Mouse (Mus musculus): ENCODE measurements around the gene Ms4a8a.
"Not testable (repeated sequence)": the region's sequence is repeated elsewhere in the genome, so short reads cannot be mapped to it uniquely, and the experiment has no call there.

Gene Ms4a8a

DNA sequence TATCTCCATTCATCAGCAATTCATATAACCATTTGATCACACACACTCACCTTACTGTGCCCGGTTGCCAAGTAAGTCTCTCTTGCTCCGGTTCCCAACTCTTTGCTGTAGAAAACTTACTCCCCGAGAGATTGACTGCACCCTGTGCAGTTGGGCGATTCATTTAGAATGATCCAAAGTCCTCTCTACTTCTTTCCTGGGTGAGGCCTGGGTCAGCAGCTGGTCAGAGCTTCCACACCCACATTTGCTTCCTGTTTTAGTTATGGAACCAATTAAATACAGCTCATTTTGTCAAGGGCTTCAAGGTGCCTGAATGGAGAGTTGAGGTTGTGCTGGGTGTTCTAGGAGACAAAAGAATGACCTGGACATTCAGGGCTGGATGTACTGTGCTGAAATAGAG lies at the start of gene Ms4a8a:
Ms4a8a (minus strand) TSS at position 169 of the 400 bp plus-strand sequence.
- no peak for DNase-seq (ENCODE audit: low spot score)

DNA sequence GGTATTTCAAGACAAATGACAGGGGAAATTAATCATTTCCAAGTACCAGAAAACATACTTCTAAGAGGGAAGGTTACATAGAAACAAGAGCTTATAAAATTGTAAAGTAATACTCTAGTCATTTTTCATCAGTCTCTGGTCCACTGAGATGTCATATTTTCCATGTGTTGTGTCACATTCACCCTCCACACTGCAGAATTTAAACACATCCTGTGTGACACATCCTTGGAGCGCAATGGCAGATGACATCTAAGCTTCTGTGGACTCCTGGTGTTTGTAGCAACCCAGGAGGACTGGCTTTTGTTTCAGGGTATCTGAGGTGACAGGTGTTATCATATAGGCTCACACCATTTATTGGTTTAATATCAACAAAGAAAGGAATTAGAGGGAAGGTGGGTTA lies 48.8 kb upstream of the Ms4a8a start:
- no peak for DNase-seq (ENCODE audit: low spot score)

DNA sequence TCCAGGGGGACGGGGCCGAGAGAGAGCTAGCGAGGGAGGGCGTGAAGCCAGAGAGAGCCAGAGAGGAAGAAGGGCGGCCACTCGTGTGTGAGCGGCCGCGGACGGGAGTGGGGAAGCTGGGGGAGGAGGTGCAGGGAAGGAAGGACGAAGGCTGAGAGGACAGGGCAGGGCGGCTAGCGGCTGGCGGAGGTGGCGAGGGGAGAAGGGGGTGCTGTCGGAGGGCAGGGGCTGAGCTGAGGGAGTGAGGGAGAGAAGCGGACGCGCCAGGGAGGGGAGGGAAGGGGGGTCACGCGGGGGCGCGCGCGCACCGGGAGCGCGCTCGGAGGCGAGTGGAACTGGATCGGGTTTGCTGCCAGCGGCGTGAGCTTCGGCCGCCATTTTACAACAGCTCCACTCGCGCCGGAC lies 40.1 kb upstream of the Ms4a8a start:
- DNase-seq (ENCODE audit: low spot score), result peak; percentile 22

DNA sequence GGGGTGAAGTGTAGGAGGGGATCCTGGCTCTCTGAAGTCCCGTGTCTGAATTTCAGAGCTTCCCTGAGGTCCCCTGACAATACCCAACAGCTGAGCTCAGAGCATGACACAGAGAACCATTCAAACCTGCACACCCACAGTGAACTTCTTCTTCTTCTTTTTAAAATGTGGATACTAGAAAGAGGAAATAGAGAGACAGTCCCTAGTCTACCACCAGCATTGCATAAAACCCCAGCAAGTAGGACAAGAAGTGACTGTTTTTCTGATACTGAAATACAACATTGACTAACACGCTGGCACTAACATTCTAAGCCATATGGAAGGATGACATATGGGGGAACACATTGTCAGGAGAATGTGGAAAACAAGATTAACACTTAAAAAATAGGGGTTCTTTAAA lies 38.4 kb upstream of the Ms4a8a start:
- DNase-seq (ENCODE audit: low spot score), result no peak

DNA sequence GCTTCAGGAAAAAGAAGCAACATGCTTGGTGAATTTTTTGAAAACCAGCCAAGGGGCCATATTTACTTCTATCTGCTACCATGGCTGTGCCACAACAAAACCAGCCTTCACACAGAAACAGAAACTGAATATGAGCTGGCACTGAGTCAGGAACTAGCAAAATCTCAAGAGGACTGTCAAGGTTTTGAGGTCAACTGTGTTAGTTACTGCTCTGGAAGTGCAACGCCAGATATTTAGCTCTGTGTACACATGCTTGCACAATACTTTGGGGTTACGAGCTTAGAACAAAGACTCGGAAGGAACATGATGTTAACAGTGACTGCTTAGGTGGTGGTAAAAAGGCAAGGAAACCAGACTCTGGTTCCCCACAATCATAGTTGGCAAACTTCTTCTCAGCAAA lies 26.8 kb upstream of the Ms4a8a start:
- DNase-seq (ENCODE audit: low spot score), result no peak

DNA sequence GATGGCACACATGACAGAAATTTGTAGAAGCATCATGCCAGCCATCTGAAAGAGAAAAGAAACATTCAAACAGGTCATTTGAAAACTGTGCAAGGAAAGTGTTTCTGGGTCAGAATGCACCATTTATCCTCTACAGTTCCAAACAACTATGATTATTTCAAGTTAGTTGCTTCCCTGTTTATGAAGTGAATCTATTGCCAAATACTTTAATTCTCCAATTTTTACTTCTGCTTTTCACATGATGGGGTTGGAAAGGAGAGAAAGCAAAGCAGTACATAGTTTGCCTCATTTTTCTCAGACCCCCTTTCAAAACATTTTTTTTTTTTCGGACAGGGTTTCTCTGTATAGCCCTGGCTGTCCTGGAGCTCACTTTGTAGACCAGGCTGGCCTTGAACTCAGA lies 21.0 kb upstream of the Ms4a8a start:
- DNase-seq (ENCODE audit: low spot score), result no peak

DNA sequence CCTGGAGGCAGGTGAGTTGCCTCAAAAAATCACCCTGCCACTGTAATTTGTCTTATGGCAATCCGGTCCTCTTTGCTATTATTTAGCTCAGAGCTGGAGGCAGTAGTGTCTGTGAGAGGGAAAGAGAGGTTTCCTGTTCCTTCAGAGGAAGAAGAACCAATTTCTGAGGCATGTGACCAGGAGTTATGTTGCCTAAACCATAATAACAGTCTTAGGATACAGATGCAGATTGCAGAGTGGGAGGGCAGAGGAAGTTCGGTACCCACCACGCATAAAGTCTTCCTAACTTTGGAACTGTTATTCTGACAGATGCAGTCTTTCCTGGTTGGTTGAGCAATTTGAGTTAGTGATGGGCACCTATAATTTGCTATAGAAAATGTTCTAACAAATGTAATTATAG lies 17.5 kb upstream of the Ms4a8a start:
- DNase-seq (ENCODE audit: low spot score), result no peak

DNA sequence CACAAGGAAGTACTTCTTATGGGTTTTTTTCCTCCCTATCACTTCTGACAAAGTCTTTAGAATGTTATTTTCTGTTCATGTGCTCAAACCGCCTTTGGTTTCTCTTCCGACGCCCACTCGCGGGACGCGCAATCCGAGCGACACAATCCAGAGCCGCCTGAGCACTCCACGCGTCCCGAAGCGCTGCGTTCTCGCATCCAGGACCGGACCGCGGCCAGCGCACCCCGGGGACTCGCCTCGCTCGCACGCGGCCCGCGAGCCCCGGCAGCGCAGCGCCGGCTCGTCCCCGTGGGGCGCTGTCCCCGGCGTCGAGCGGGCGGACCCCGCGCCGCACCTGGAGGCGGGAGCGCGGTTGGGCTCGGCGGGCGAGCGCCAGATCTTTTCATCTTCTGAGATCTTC lies 11.2 kb upstream of the Ms4a8a start:
- DNase-seq (ENCODE audit: low spot score), result peak; percentile 5

DNA sequence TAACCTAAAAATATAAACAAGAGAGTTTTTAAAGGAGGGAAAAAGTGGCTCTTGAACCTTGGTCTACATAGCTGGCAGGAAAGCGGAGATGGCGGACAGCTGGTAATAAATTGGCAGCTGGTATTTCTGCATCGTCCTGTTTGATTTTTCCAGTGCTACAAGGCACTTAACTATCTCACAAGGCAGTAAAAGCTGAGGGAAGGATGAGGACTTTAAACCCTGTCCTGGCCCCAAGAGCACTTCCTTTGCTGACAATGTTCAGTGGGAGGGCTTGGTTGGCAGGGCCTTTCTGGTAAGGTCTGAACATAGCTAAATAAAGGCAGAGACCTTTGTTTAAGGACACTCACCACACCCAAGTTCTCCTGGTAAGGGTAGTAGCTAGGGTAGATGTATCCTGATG lies 10.5 kb downstream of the Ms4a8a start:
- DNase-seq (ENCODE audit: low spot score), result no peak

DNA sequence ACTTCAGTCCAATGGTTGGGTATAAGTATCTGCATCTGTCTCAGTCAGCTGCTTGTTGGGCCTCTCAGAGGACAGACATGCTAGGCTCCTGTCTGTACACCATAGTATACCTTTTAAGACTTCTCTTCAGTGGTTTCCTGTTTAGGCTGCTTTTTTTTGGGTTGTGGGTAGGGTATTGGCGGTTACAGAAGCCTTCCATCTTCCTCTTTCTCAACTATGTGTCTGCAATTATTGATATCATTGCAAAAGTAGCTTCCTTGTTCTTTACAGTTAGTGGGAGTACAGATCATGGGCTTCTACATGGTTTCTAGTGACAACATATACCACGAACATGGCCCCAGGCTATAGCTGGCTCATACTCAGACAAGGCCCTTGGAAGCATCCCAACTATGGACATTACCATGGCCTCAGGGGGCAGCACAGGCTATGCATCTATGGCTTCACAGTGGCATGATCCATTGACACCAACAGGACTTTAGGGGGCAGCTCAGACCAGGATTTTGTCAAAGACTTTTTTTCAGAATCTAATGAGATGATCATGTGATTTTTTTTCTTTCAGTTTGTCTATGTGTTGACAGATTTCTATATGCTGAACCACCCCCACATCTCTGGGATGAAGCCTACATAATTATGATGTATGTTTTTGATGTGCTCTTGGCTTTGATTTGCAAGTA lies 15.6 kb downstream of the Ms4a8a start:
- no peak for DNase-seq (ENCODE audit: low spot score)

DNA sequence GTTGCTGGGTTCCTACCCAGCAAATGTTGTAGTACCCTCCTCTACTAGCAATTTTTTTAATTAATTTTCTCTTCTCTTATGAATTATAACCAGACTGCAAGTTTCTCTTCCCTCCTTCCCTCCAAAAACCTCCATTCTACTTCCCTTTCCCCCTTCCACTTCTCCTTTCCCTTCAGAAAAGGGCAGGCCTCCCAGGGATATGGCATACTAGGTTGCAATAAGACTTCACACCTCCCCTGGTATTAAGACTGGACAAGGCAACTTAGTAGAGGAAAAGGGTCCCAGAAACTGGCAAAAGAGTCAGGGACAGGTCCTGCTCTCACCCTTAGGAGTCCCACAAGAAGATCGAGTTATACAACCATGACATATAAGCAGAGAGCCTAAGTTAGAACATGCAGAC lies 20.0 kb downstream of the Ms4a8a start:
- no peak for DNase-seq (ENCODE audit: low spot score)

DNA sequence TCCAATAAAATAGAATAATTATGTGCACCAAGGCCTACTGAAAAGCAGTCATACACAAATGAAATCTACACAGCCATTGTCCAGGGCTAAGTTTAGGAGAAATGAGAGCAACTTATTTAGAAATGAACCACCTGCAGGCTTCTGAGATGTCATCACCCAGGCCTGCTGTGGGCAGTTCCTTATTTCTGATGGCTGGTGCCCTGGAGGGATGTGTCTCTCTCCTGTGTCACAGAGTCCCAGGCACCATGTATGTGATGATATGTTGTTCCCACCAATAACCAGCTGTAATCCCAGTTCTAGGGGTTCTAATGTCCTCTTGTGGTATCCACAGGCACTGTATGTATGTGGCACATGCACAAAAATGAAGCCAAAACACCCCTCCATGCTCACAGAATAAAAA lies 20.9 kb downstream of the Ms4a8a start:
- DNase-seq (ENCODE audit: low spot score), result no peak

DNA sequence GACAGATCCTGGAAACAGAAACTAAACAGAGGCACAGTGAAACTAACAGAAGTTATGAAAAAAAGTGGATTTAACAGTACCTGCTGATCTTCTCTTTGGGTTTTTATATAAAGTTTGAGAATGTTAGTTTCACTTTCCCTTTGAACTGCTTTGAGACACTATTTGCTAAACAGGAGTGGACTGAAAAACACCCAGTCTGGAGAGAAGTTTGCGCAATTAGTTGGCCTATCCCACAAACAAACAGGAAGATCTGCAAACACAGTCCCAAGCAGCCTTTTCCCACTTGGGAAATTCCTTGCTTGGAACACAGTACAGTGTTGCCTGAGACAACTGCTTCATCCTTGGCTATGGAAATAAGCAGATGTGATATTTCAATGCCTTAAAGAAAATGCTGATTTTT lies 25.2 kb downstream of the Ms4a8a start:
- not testable (repeated sequence) for DNase-seq (ENCODE audit: low spot score)

DNA sequence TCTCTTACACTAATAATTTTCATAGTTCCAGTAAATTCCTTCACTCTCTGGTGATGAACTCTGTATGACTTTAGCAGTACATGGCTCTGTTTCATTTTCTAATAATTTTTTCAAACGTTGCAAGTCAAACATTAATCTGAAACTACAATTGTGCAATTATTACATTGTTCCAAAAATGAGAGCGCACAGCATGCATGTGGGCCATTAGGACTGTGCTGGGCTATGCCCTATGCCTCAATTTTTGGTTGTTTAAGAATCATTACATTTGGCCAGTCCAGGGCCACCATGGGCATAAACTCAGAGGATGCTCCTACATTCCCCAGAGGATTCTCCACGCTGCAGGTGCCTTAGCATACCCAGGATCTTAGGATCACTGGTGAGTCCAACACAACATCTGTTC lies 27.6 kb downstream of the Ms4a8a start:
- no peak for DNase-seq (ENCODE audit: low spot score)

DNA sequence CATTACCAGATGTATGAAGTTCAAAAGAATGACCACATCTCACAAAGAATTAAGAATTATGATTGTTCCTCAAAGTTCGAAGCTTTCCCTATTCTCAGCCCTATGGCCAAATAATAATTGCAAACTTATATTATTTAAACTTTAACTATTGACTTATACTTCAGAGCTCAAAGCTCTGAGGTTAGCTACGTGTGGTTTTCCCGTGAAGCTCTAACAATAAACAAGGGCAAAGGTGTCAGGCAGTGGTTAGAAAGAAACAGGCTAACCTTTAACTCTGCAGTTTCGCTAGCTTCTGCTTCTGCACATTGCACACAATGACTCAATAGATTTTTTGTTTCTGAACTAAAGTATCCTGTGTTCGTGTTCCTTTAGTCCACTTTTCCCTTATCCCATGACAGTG lies 28.0 kb downstream of the Ms4a8a start:
- no peak for DNase-seq (ENCODE audit: low spot score)

DNA sequence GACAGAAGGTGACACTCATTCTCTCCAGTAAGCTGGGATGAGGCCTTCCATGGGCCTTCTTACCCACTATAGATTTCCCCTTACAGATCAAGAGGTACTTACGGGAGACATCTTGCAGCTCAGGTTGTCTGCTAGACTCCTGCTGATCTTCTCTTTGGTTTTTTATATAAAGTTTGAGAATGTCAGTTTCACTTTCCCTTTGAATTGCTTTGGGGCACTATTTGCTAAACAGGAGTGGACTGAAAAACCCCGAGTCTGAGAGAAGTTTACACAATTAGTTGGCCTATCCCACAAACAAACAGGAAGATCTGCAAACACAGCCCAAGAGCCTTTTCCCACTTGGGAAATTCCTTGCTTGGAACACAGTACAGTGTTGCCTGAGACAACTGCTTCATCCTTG lies 30.6 kb downstream of the Ms4a8a start:
- DNase-seq (ENCODE audit: low spot score), result no peak

DNA sequence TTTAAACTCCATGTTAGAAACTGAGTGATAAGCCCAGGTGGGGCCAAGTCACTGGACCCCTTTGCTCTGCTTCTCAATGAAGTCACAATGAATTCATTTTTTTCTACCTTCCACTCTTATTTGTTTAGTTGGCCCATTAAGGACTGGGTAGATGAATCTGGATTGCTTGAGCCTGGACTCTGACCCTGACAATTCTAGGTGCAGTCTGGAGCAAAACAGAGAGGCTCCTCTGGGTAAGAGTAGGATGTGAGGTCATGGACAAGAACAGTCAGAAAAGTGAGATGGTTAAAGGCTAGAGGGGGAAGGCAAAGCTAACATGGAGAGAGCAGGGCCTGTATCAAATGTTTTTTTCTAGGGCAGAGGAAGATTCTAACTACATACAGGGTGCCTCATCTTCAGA lies 31.5 kb downstream of the Ms4a8a start:
- DNase-seq (ENCODE audit: low spot score), result no peak

DNA sequence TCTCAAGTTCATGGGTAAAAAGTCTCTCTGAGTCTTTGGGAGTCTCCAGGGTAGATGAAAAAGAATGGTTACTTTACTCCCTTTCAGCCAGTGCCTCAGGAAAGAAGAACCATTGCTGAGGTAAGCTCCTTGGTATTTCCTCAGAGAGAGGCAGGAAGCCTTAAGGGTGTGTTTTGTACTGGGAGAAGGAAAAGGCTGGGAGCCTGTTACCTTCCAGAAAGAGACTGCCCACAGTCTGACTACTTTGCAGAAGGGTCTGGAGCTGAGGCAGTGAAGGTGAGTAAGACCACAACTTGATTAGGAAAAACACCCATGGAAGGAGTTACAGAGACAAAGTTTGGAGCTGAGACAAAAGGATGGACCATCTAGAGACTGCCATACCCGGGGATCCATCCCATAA lies 32.4 kb downstream of the Ms4a8a start:
- DNase-seq (ENCODE audit: low spot score), result no peak

DNA sequence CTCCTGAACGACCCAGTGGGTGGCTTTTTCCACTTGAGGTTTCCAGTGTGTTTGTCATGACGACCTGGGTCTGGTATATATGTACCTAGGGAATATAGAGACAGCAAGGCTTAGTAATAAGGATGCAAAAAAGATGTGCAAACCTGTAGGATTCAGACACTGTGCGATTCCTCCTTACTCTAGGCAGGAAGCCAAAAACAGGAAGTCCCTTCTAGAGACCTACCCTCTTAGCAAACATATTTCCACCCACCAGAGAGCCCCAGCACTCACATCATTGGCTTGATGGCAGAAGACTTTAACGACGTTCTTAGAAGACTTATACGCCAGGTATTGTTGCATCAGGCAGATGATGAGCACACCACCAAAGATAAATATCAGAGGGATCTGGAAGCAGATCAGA lies 32.9 kb downstream of the Ms4a8a start:
- DNase-seq (ENCODE audit: low spot score), result no peak

DNA sequence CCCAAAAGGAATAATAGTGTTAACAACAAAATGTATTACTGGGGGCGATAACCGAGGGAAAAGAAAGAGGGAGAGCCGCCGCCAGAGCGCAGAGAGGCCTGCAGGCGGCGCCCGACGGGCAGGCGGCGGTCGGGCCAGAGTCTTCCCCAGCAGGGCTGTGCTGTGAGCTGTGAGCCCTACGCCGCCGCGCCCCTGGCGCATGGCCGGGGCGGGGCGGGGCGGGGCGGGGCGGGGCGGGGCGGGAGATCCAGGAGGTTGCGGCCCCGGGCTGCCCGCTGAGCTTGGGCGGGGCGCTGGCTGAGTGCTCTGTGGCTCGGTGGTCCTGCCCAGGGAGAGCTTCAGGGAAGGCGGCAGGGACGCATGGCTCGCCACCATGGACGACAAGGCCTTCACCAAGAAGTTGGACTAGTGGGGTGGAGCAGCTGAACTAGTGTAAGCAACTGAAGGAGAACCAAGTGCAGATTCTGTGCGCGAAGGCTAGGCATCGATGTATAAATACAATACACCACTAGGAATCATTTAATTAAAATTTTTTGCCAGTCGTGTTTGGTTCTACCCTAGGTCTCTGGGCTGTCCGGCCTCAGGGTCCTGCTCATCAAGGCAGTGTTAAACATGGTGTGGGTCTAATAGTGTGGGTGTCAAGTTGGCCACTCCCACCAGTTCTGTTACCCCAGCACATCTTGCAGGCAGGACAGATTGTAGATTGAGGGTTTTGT lies 35.7 kb downstream of the Ms4a8a start:
- DNase-seq (ENCODE audit: low spot score), result peak; percentile 82

DNA sequence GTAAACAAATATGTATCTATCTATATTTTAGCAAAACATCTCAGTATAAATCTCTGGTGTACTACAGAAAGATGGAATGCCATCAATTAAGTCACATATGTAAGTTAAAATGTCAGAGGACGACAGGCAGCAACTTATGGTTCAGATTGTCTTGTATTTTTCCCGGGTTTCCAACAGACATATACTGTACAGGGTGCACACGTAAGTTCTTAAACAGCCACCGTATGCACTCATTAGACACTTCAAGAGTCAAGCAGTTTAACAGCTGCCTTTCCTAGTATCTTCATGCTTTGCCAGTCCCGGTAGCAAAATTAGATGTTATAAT lies 36.3 kb downstream of the Ms4a8a start:
- DNase-seq (ENCODE audit: low spot score), result no peak

DNA sequence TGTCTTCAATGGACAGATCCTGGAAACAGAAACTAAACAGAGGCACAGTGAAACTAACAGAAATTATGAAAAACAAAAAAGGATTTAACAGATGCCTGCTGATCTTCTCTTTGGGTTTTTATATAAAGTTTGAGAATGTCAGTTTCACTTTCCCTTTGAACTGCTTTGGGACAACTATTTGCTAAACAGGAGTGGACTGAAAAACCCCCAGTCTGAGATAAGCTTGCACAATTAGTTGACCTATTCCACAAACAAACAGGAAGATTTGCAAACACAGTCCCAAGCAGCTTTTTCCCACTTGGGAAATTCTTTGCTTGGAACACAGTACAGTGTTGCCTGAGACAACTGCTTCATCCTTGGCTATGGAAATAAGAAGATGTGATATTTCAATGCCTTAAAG lies 43.3 kb downstream of the Ms4a8a start:
- no peak for DNase-seq (ENCODE audit: low spot score)

DNA sequence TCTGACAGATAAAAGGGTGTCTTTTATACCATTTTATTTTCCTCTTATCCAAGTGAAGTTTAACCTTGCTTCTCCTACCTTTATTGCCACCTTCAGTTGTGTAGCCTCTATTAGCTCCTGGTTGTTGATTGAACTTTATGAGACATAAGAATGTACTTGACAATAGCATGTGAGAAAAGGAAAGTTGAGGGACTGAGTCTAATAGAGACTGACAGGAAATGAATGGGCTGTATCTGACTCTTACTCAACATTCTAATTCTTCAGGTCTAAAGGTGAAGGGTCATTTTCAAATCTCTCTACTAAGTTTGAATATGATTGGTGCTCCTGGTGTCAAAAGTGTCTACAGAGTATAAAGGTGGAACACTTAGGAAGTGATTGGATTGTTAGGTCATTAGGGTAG lies 58.5 kb downstream of the Ms4a8a start:
- no peak for DNase-seq (ENCODE audit: low spot score)

DNA sequence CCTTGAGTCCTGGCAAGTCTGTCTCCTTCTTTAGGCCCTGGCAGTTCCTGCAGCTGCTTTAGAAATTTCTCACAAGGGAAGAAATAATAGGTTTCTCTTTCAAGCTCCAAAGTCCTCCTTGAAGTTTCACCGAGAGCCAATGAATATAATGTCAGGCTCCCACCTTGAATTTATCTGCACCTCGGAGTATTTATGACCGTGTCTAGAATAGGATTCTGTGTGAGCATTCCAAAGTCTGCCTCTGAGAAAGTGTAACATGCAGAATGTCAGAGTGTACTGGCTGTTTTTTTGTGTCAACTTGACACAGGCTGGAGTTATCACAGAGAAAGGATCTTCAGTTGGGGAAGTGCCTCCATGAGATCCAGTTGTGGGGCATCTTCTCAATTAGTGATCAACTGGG lies 63.0 kb downstream of the Ms4a8a start, which contains the start of gene Ms4a18:
Ms4a18 (minus strand) TSS at position 141 of the 400 bp plus-strand sequence.
- DNase-seq (ENCODE audit: low spot score), result no peak

Measured in embryo, embryonic 10.5 days (tissue).